Mouse (Mus musculus) MEL (cell line): ENCODE results near the gene Ift81. TPM values are rescaled to one million over a fixed set of nuclear protein-coding genes. Genes with fewer than 3 reads are reported as not detected.

Experiments used
- DNase-seq: peaks from one replicate; pipeline ENCODE4 v3.0.0; 2011; ENCODE audit warnings: low read depth, low spot score
- H3K27ac ChIP-seq: 2 replicates; pipeline ENCODE4 v1.5.1; 2012; ENCODE audit warnings: low read depth, mild to moderate bottlenecking, control low read depth, low read length, moderate library complexity; ENCODE audit not compliant: control insufficient read depth
- H3K27me3 ChIP-seq, 2 experiments: fragments of 150-350 bp in 1 of 2; sonication (generic) in 1 of 2; 2 replicates each; pipeline ENCODE4 v1.6.1; 2012; ENCODE audit warnings: low read length in 2 of 2, mild to moderate bottlenecking in 2 of 2, improper control_type of control experiment in 1 of 2, moderate library complexity in 1 of 2; ENCODE audit not compliant: insufficient read depth in 2 of 2, control insufficient read depth in 1 of 2
- H3K36me3 ChIP-seq, 2 experiments: 2 replicates each; pipeline ENCODE4 v1.6.1; 2012 to 2014; ENCODE audit warnings: low read length in 2 of 2, improper control_type of control experiment in 1 of 2, inconsistent platforms in 1 of 2, mild to moderate bottlenecking in 1 of 2; ENCODE audit not compliant: insufficient read depth in 2 of 2, control insufficient read depth in 1 of 2
- H3K4me1 ChIP-seq, 2 experiments: fragments of 150-350 bp in 1 of 2; sonication (generic) in 1 of 2; 2 replicates each; pipeline ENCODE4 v1.6.1; 2012; ENCODE audit warnings: low read length in 2 of 2, improper control_type of control experiment in 1 of 2, mild to moderate bottlenecking in 1 of 2; ENCODE audit not compliant: insufficient read depth in 2 of 2, control insufficient read depth in 1 of 2
- H3K4me3 ChIP-seq, 2 experiments: fragments of 150-350 bp in 1 of 2; sonication (generic) in 1 of 2; 2 replicates each; pipeline ENCODE4 v1.5.1; 2012; ENCODE audit warnings: low read depth in 2 of 2, low read length in 2 of 2, mild to moderate bottlenecking in 2 of 2, moderate library complexity in 2 of 2, control low read depth in 1 of 2, improper control_type of control experiment in 1 of 2; ENCODE audit not compliant: control insufficient read depth in 1 of 2, insufficient read depth in 1 of 2
- H3K79me2 ChIP-seq: 2 replicates; pipeline ENCODE4 v1.6.1; 2012; ENCODE audit warnings: mild to moderate bottlenecking, low read length, moderate library complexity; ENCODE audit not compliant: control insufficient read depth, poor library complexity, insufficient read depth
- H3K9ac ChIP-seq: 2 replicates; pipeline ENCODE4 v1.6.1; 2012; ENCODE audit warnings: low read depth, mild to moderate bottlenecking, control low read depth, low read length, moderate library complexity; ENCODE audit not compliant: control insufficient read depth, poor library complexity, severe bottlenecking
- H3K9me3 ChIP-seq: fragments of 150-350 bp; sonication (generic); replicated peaks from 2 replicates; pipeline ENCODE4 v1.6.1; 2012; ENCODE audit warnings: mild to moderate bottlenecking, low read length, improper control_type of control experiment, moderate library complexity; ENCODE audit not compliant: insufficient read depth
- CHD1 ChIP-seq: IDR thresholded peaks from 2 replicates; pipeline ENCODE4 v1.6.1; 2012; ENCODE audit warnings: low read depth, mild to moderate bottlenecking, inconsistent platforms, low read length, improper control_type of control experiment
- CHD2 ChIP-seq: IDR thresholded peaks from 2 replicates; pipeline ENCODE4 v1.6.1; 2011; ENCODE audit warnings: low read length, improper control_type of control experiment
- CTCF ChIP-seq, 3 experiments: IDR thresholded peaks in 2 of 3; conservative IDR thresholded peaks in 1 of 3; 2 replicates each; pipeline ENCODE4 v1.5.1; 2011 to 2012; ENCODE audit warnings: low read length in 3 of 3, low read depth in 2 of 3, mild to moderate bottlenecking in 2 of 3, improper control_type of control experiment in 1 of 3, inconsistent platforms in 1 of 3, mixed read lengths in 1 of 3, moderate library complexity in 1 of 3; ENCODE audit not compliant: control insufficient read depth in 1 of 3, insufficient read depth in 1 of 3, poor library complexity in 1 of 3, severe bottlenecking in 1 of 3
- ELF1 ChIP-seq: IDR thresholded peaks from 2 replicates; pipeline ENCODE4 v1.6.1; 2014; ENCODE audit warnings: low read depth, mild to moderate bottlenecking, inconsistent platforms, low read length, improper control_type of control experiment, moderate library complexity
- HCFC1 ChIP-seq: IDR thresholded peaks from 2 replicates; pipeline ENCODE4 v1.6.1; 2012; ENCODE audit warnings: low read depth, mild to moderate bottlenecking, inconsistent platforms, low read length, improper control_type of control experiment, moderate library complexity
- JUND ChIP-seq: IDR thresholded peaks from 2 replicates; pipeline ENCODE4 v1.6.1; 2011; ENCODE audit warnings: low read depth, mild to moderate bottlenecking, improper control_type of control experiment, low read length
- KAT2A ChIP-seq: conservative IDR thresholded peaks from 2 replicates; pipeline ENCODE4 v1.6.1; 2012; ENCODE audit warnings: low read depth, low read length, improper control_type of control experiment, inconsistent platforms
- MAX ChIP-seq: IDR thresholded peaks from 2 replicates; pipeline ENCODE4 v1.6.1; 2011; ENCODE audit warnings: low read length, improper control_type of control experiment
- MAZ ChIP-seq: IDR thresholded peaks from 2 replicates; pipeline ENCODE4 v1.6.1; 2012; ENCODE audit warnings: low read depth, mild to moderate bottlenecking, inconsistent platforms, low read length, improper control_type of control experiment
- MEF2A ChIP-seq: IDR thresholded peaks from 2 replicates; pipeline ENCODE4 v1.6.1; 2014; ENCODE audit warnings: low read depth, mild to moderate bottlenecking, inconsistent platforms, low read length, improper control_type of control experiment; ENCODE audit not compliant: poor library complexity, insufficient replicate concordance, severe bottlenecking; ENCODE audit errors: extremely low read depth
- MXI1 ChIP-seq: IDR thresholded peaks from 2 replicates; pipeline ENCODE4 v1.6.1; 2011; ENCODE audit warnings: mild to moderate bottlenecking, low read depth, low read length, improper control_type of control experiment
- MYB ChIP-seq: IDR thresholded peaks from 2 replicates; pipeline ENCODE4 v1.6.1; 2011; ENCODE audit warnings: mild to moderate bottlenecking, low read depth, low read length, improper control_type of control experiment
- MYC ChIP-seq: IDR thresholded peaks from 2 replicates; pipeline ENCODE4 v1.6.1; 2011; ENCODE audit warnings: low read depth, mild to moderate bottlenecking, low read length, improper control_type of control experiment, moderate library complexity
- NELFE ChIP-seq: IDR thresholded peaks from 2 replicates; pipeline ENCODE4 v1.6.1; 2011; ENCODE audit warnings: low read depth, low read length, improper control_type of control experiment
- POLR2A ChIP-seq, 2 experiments: IDR thresholded peaks; 2 replicates each; pipeline ENCODE4 v1.6.1; 2011 to 2012; ENCODE audit warnings: low read length in 2 of 2, mild to moderate bottlenecking in 2 of 2, control low read depth in 1 of 2, improper control_type of control experiment in 1 of 2, low read depth in 1 of 2, moderate library complexity in 1 of 2; ENCODE audit not compliant: control insufficient read depth in 1 of 2, insufficient read depth in 1 of 2, poor library complexity in 1 of 2
- POLR2AphosphoS5 ChIP-seq: IDR thresholded peaks from 2 replicates; pipeline ENCODE4 v1.6.1; 2012; ENCODE audit warnings: low read depth, borderline replicate concordance, mild to moderate bottlenecking, inconsistent platforms, low read length, moderate library complexity, mixed read lengths
- RAD21 ChIP-seq: IDR thresholded peaks from 2 replicates; pipeline ENCODE4 v1.6.1; 2011; ENCODE audit warnings: mild to moderate bottlenecking, low read depth, low read length, improper control_type of control experiment
- SMC3 ChIP-seq: IDR thresholded peaks from 2 replicates; pipeline ENCODE4 v1.6.1; 2011; ENCODE audit warnings: low read depth, low read length, improper control_type of control experiment
- TAL1 ChIP-seq: IDR thresholded peaks from 2 replicates; pipeline ENCODE4 v1.6.1; 2012; ENCODE audit warnings: mild to moderate bottlenecking, inconsistent platforms, low read length, moderate library complexity, mixed read lengths
- USF1 ChIP-seq: IDR thresholded peaks from 2 replicates; pipeline ENCODE4 v1.6.1; 2014; ENCODE audit warnings: low read depth, mild to moderate bottlenecking, inconsistent platforms, low read length, improper control_type of control experiment, moderate library complexity
- USF2 ChIP-seq, 2 experiments: IDR thresholded peaks; 2 replicates each; pipeline ENCODE4 v1.6.1; 2011 to 2012; ENCODE audit warnings: improper control_type of control experiment in 2 of 2, low read length in 2 of 2, borderline replicate concordance in 1 of 2, inconsistent platforms in 1 of 2, low read depth in 1 of 2, mild to moderate bottlenecking in 1 of 2; ENCODE audit not compliant: insufficient read depth in 1 of 2
- ZMIZ1 ChIP-seq: IDR thresholded peaks from 2 replicates; pipeline ENCODE4 v1.6.1; 2012; ENCODE audit warnings: low read depth, mild to moderate bottlenecking, inconsistent platforms, low read length, improper control_type of control experiment, moderate library complexity
- polyA plus RNA-seq, 2 experiments: library from polyadenylated mRNA; stranded (reverse) in 1 of 2; unstranded in 1 of 2; fragments of >175 nt in 1 of 2; fragments of >200 nt in 1 of 2; gene quantifications; 2 replicates each; pipeline versions ENCODE4 v1.2.1 to v1.2.4; 2012; ENCODE audit warnings: low replicate concordance in 2 of 2, low read depth in 1 of 2; ENCODE audit not compliant: insufficient read length in 2 of 2, insufficient read depth in 1 of 2, missing spikeins in 1 of 2
- total RNA-seq: library from RNA; depleted of rRNA; stranded (reverse); fragments of 300-350 nt; gene quantifications from 2 replicates; pipeline ENCODE4 v1.2.3, GENCODE M21; 2012

The Ift81 gene
- total and polyA plus RNA-seq, 3 experiments = 1.5 to 1.9 TPM; not detected in 1

DNA sequence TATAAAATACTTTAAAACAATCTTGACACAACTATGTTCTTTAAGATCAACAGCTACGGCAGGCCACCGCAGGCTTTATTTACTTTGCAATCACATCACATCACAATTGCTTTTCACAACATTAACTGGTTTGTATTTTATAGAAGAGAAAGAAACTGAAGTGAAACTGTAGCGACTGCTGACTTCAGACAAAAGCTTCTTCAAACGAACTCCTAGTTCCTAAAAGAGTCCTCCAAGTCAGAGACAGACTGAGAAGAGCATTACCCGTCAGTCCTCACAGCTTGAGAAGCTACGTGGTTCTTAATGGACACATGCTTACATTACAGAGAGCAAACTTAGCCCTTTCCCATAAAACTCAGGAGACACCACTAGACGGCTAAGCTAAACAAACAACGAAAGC lies 63.9 kb downstream of the Ift81 start:
- H3K36me3 ChIP-seq = no peaks in the 10 kb centered on the region
- no peak for TF ChIP-seq KAT2A
- TF ChIP-seq MYB = no peak
- TF ChIP-seq SMC3 = no peak
- no peak for TF ChIP-seq POLR2AphosphoS5
- TF ChIP-seq MAZ = no peak
- no peak for TF ChIP-seq ZMIZ1
- TF ChIP-seq NELFE = no peak
- no peak for TF ChIP-seq POLR2A (IDR thresholded peaks at IDR 0.05; ENCODE audit: control insufficient read depth in 1 of 2, insufficient read depth in 1 of 2, low read depth in 1 of 2, low read length in 2 of 2, poor library complexity in 1 of 2)
- TF ChIP-seq HCFC1 = no peak
- TF ChIP-seq, all 39 proteins: peak for 0
- Histone ChIP-seq H3K9me3 (no peaks in the 10 kb centered on the region), H3K27me3 (no peaks in the 10 kb centered on the region), H3K79me2 (no peaks in the 10 kb centered on the region), H3K4me1 (no peaks in the 10 kb centered on the region), H3K9ac (no peak overlapping the region), H3K4me3 (no peak overlapping the region), H3K27ac (no peak overlapping the region)
- no peak for DNase-seq

DNA sequence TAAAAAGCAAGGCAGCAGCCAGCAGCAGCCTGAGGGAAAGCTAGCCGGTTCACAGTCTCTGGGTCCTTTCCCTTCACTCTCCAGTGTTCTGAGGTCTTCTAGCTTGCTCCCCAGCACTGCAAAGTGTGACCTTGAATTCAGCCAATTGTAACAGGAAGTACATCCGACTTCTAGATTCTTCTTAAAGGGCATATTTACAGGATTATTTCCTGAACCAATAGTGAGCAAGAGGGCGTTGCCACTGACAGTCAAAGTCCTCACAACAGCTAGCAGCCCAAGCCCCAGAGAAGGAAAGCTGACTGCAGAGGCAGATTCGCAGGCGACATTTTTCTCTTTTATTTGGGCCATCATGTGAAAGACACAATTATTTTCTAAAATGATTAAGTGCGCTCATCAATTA lies 65.6 kb downstream of the Ift81 start:
- TF ChIP-seq TAL1 (no peak), RAD21 (no peak), NELFE (no peak), ELF1 (no peak), MEF2A (no peak), USF1 (no peak), CTCF (IDR thresholded peaks at IDR 0.05 in 2 of 3, conservative IDR thresholded peaks at IDR 0.05 in 1 of 3; ENCODE audit: control insufficient read depth in 1 of 3, insufficient read depth in 1 of 3, low read depth in 2 of 3, low read length in 3 of 3, poor library complexity in 1 of 3, severe bottlenecking in 1 of 3) (no peak), MYC (no peak), MAX (no peak), MYB (no peak), USF2 (IDR thresholded peaks at IDR 0.05; ENCODE audit: borderline replicate concordance in 1 of 2, insufficient read depth in 1 of 2, low read depth in 1 of 2, low read length in 2 of 2) (no peak), CHD1 (no peak), MXI1 (no peak), JUND (no peak), CHD2 (no peak)
- Histone ChIP-seq H3K36me3 (no peaks in the 10 kb centered on the region), H3K4me1 (no peaks in the 10 kb centered on the region), H3K9ac (no peak overlapping the region), H3K27ac (no peak overlapping the region), H3K27me3 (no peaks in the 10 kb centered on the region), H3K9me3 (no peaks in the 10 kb centered on the region), H3K4me3 (no peak overlapping the region), H3K79me2 (no peaks in the 10 kb centered on the region)
- DNase-seq = peak; percentile 17
